Mouse (Mus musculus): Measurements from ENCODE around the gene Dnah5.

- TF ChIP-seq CTCF (IDR thresholded peaks at IDR 0.05) (no peak), POLR2A (IDR thresholded peaks at IDR 0.05; ENCODE audit: insufficient read depth, low read depth, low read length) (no peak), EP300 (IDR thresholded peaks at IDR 0.05; ENCODE audit: insufficient read depth, low read depth, low read length) (no peak)
Observed at GRCm38 (mm10) chr15:28515176-28515575, 311.6 kb downstream of the Dnah5 start.
